Mouse (Mus musculus) midbrain, embryonic 14.5 days (tissue): ENCODE results near the gene Rab6b. TPM values are rescaled to one million over a fixed set of nuclear protein-coding genes. Genes with fewer than 3 reads are reported as not detected.

Experiments used
- ATAC-seq: fragments of 200-750 bp; cut with Nextera tagmentation; 2 replicates; pipeline ENCODE4 v1.8.0; 2017; ENCODE audit warnings: moderate number of reproducible peaks, moderate library complexity; ENCODE audit not compliant: low FRiP score, low TSS enrichment
- DNase-seq: peaks from one replicate; pipeline ENCODE4 v3.0.0-alpha.2; 2015
- H3K27ac ChIP-seq: fragments of 300-500 bp; sonication (generic); replicated peaks from 2 replicates; pipeline ENCODE4 v1.5.1; 2014; ENCODE audit warnings: mild to moderate bottlenecking, low read depth, low read length, moderate library complexity
- H3K27me3 ChIP-seq: fragments of 300-500 bp; sonication (generic); 2 replicates; pipeline ENCODE4 v1.6.1; 2014; ENCODE audit warnings: low read length, control low read depth, mixed read lengths; ENCODE audit not compliant: control insufficient read depth, insufficient read depth
- H3K36me3 ChIP-seq: fragments of 300-500 bp; sonication (generic); 2 replicates; pipeline ENCODE4 v1.6.1; 2014; ENCODE audit warnings: low read length, control low read depth; ENCODE audit not compliant: control insufficient read depth, insufficient read depth
- H3K4me1 ChIP-seq: fragments of 300-500 bp; sonication (generic); 2 replicates; pipeline ENCODE4 v1.6.1; 2014; ENCODE audit warnings: mild to moderate bottlenecking, antibody characterized with exemption, low read length, control low read depth; ENCODE audit not compliant: control insufficient read depth, insufficient read depth
- H3K4me2 ChIP-seq: fragments of 300-500 bp; sonication (generic); 2 replicates; pipeline ENCODE4 v1.6.1; 2014; ENCODE audit warnings: mild to moderate bottlenecking, low read length, moderate library complexity
- H3K4me3 ChIP-seq: fragments of 300-500 bp; sonication (generic); replicated peaks from 2 replicates; pipeline ENCODE4 v1.5.1; 2014; ENCODE audit warnings: low read depth, low read length
- H3K9ac ChIP-seq: fragments of 300-500 bp; sonication (generic); replicated peaks from 2 replicates; pipeline ENCODE4 v1.6.1; 2014; ENCODE audit warnings: mild to moderate bottlenecking, low read length, moderate library complexity
- H3K9me3 ChIP-seq: fragments of 300-500 bp; sonication (generic); 2 replicates; pipeline ENCODE4 v1.6.1; 2016; ENCODE audit warnings: low read length, control low read depth, mixed read lengths; ENCODE audit not compliant: control insufficient read depth
- WGBS: fragments of 180-500 bp; shearing (Covaris S2); extraction: QIAGEN DNeasy Blood & Tissue Kit; methylation state at CpG from one replicate; pipeline ENCODE4 v1.1.7; 2014; 5-methylcytosine and 5-hydroxymethylcytosine counted together
- polyA plus RNA-seq: library from polyadenylated mRNA; unstranded; fragments of >200 nt; fragmentation: Nextera tagmentation; extraction: Ambion mirVana; gene quantifications from 2 replicates; pipeline ENCODE4 v1.2.1, GENCODE M21; 2014

The Rab6b gene
- polyA plus RNA-seq, 1 experiment from 2014 or later: 64.2 TPM

- DNase-seq: peak; percentile 21
- WGBS: 70% methylated on average over 15 of the region's 15 CpGs
- Histone ChIP-seq H3K27ac (peak overlapping the region; percentile 45; the same call in 1 of the 2 replicates), H3K9me3 (no peaks in the 10 kb centered on the region), H3K4me2 (no peak overlapping the region), H3K4me3 (no peak overlapping the region), H3K4me1 (no peaks in the 10 kb centered on the region), H3K27me3 (no peaks in the 10 kb centered on the region), H3K36me3 (peaks cover 86% of the 10 kb centered on the region), H3K9ac (no peak overlapping the region)
- ATAC-seq: 0 out of 2 replicates have a peak, but pooled peaks have one; percentile 37
Observed at GRCm38 (mm10) chr9:103163806-103164205, 52.2 kb downstream of the Rab6b start.

- Histone ChIP-seq H3K4me2 (no peak overlapping the region), H3K9ac (no peak overlapping the region), H3K36me3 (peaks cover 75% of the 10 kb centered on the region), H3K27ac (no peak overlapping the region), H3K9me3 (no peaks in the 10 kb centered on the region), H3K27me3 (no peaks in the 10 kb centered on the region), H3K4me1 (no peaks in the 10 kb centered on the region), H3K4me3 (no peak overlapping the region)
- 70% methylated on average over 6 of the region's 6 CpGs for WGBS
- no peak for DNase-seq
- no peak for ATAC-seq
Observed at GRCm38 (mm10) chr9:103168046-103168445, 56.5 kb downstream of the Rab6b start.

- Histone ChIP-seq H3K9me3 (no peaks in the 10 kb centered on the region), H3K4me1 (no peaks in the 10 kb centered on the region), H3K36me3 (peaks cover 74% of the 10 kb centered on the region), H3K27me3 (no peaks in the 10 kb centered on the region), H3K4me3 (no peak overlapping the region), H3K9ac (no peak overlapping the region), H3K27ac (no peak overlapping the region), H3K4me2 (no peak overlapping the region)
- ATAC-seq: no peak
- WGBS: 81% methylated on average over 7 of the region's 7 CpGs
- DNase-seq: no peak
Observed at GRCm38 (mm10) chr9:103168771-103169170, 57.2 kb downstream of the Rab6b start.

- WGBS: 68% methylated on average over 6 of the region's 6 CpGs
- Histone ChIP-seq H3K9ac (no peak overlapping the region), H3K36me3 (peaks cover 43% of the 10 kb centered on the region), H3K4me3 (no peak overlapping the region), H3K9me3 (no peaks in the 10 kb centered on the region), H3K27ac (no peak overlapping the region), H3K4me2 (no peak overlapping the region), H3K27me3 (no peaks in the 10 kb centered on the region), H3K4me1 (no peaks in the 10 kb centered on the region)
- ATAC-seq (no peak), DNase-seq (peak; percentile 26)
Observed at GRCm38 (mm10) chr9:103174771-103175519, 63.4 kb downstream of the Rab6b start.

- no peaks in the 10 kb centered on the region for H3K27me3 ChIP-seq
- no peak overlapping the region for H3K4me2 ChIP-seq
- no peak overlapping the region for H3K4me3 ChIP-seq
- H3K4me1 ChIP-seq: peaks cover 5% of the 10 kb centered on the region; the same call in 1 of the 2 replicates
- H3K36me3 ChIP-seq: peaks cover 48% of the 10 kb centered on the region
- 97% methylated on average over 7 of the region's 7 CpGs for WGBS
- ATAC-seq: no peak
- H3K9me3 ChIP-seq: no peaks in the 10 kb centered on the region
- DNase-seq: no peak
- H3K9ac ChIP-seq: no peak overlapping the region
- no peak overlapping the region for H3K27ac ChIP-seq
Observed at GRCm38 (mm10) chr9:103175692-103176091, 64.1 kb downstream of the Rab6b start.

DNA sequence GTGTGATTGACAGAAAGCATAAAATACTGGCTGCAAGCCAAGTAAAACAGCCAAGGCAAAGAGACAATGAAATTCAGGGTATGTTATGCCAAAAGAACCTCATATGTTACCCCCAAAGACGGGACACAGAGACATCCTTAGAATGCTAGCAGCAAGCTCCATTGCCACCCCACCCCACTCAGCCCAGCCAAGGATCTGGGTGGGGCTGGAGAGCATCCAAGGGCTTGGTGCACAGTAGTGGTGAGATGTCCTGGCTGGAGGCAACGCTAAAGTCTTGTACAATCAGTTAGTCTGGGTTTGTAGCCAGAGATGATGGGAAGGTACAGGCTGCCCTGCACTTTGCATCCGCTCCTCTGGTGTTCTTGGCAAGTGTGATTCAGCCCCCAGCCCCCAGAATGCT, 68.7 kb downstream of the Rab6b start:
- H3K27me3 ChIP-seq: no peaks in the 10 kb centered on the region
- peak overlapping the region; percentile 45; the same call in 1 of the 2 replicates for H3K4me2 ChIP-seq
- whole genome bisulfite sequencing: 73% methylated on average over 3 of the region's 3 CpGs
- peaks cover 10% of the 10 kb centered on the region; the same call in 1 of the 2 replicates for H3K4me1 ChIP-seq
- no peak overlapping the region for H3K4me3 ChIP-seq
- H3K36me3 ChIP-seq: peaks cover 44% of the 10 kb centered on the region
- no peaks in the 10 kb centered on the region for H3K9me3 ChIP-seq
- no peak for ATAC-seq
- 0 out of 2 replicates have a peak overlapping the region, but pooled peaks have one; percentile 22 for H3K27ac ChIP-seq
- peak overlapping the region; percentile 4; the same call in 1 of the 2 replicates for H3K9ac ChIP-seq
- DNase-seq: peak; percentile 31

- Histone ChIP-seq H3K36me3 (peaks cover 41% of the 10 kb centered on the region), H3K27ac (peak overlapping the region; percentile 22; the same call in 1 of the 2 replicates), H3K4me2 (peak overlapping the region; percentile 45), H3K27me3 (no peaks in the 10 kb centered on the region), H3K9me3 (no peaks in the 10 kb centered on the region), H3K4me3 (no peak overlapping the region; the same call in 1 of the 2 replicates), H3K4me1 (peaks cover 10% of the 10 kb centered on the region; the same call in 1 of the 2 replicates), H3K9ac (peak overlapping the region; percentile 4; the same call in 1 of the 2 replicates)
- 8% methylated on average over 20 of the region's 20 CpGs for WGBS
- DNase-seq: peak; percentile 84
- peak; percentile 70; the same call in 1 of the 2 replicates for ATAC-seq
Observed at GRCm38 (mm10) chr9:103180807-103181565, 69.4 kb downstream of the Rab6b start.

DNA sequence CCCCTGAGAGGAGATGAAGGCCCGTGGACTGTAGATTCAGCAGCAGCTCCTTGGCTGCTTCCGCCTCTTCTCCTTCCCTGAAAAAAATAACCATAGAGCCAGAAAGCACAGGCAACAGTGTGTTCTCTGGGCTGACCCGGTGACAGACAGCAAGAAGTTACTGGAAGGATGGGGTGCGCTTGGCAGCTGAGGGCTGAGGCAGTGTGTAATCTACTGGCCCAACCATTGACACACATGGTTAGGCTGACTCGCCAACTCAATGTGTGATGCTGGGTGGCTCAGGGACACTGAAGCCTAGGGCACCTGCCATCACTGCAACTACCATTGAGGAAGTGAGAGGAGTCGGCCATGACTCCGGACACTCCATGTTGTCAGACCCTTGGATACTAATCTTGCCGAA, 70.3 kb downstream of the Rab6b start:
- Histone ChIP-seq H3K27ac (no peak overlapping the region), H3K9ac (no peak overlapping the region), H3K4me3 (no peak overlapping the region), H3K9me3 (no peaks in the 10 kb centered on the region), H3K27me3 (no peaks in the 10 kb centered on the region), H3K36me3 (peaks cover 41% of the 10 kb centered on the region), H3K4me2 (no peak overlapping the region), H3K4me1 (peaks cover 10% of the 10 kb centered on the region; the same call in 1 of the 2 replicates)
- no peak for DNase-seq
- ATAC-seq: no peak
- WGBS: 92% methylated on average over 8 of the region's 8 CpGs
